Mouse (Mus musculus) heart, postnatal 10 days (tissue): ENCODE measurements at regions not wholly inside any gene's neighbourhood (a gene's known extent, or its start where the extent isn't known, plus 50 kb on each side); places are given as distances from the start of the nearest gene placed in this dataset.

Experiments
- DNase-seq, 2 experiments: peaks; one replicate each; pipeline ENCODE4 v3.0.0; 2021
- intact Hi-C: fragments of 180-260 bp; cut with DNase I; formaldehyde crosslinking; loops from one replicate; pipeline ENCODE4 v1.15.1; 2025

DNA sequence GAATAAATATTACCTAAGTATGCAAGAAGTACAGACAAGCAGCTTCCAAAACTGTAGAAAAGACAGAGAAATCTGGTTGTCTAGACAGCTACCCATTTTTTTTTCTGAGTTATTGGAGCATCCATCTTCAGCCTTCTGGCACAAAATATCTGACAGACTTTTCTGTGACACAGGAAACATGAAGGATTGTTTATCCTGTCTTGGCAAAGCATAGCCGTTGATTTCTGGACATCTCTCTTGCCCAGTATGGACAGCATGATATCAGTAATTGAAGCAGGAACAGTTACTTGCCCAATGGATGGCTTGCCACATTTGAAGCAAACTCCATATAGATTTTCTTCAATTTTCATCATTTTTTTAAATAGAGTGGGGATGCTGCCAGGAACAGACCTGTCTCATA lies 96.1 kb upstream of the Naaladl2 start:
- no peak for DNase-seq
- intact Hi-C loops: no loop called here

DNA sequence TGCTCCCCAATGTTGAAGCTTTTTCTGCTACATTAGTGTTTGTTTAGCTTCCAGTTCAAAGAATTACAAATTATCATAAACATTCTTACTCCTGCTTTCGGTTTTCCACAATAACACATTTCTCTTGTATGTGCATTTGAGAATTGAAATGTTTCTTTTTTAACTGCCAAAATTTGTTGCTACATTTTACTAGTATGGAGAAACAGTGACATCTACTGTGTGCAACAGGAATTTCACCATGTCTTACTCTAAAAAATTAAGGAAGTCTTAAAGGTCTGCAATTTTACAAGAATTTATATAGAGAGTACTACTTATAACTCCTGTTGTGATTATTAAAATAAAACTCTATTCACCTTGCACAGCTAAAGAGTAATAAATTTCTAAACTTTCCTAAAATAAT lies 76.5 kb upstream of the Naaladl2 start:
- DNase-seq: peak in 1 of 2 experiments; percentile 11
- intact Hi-C loops: no loop called here

DNA sequence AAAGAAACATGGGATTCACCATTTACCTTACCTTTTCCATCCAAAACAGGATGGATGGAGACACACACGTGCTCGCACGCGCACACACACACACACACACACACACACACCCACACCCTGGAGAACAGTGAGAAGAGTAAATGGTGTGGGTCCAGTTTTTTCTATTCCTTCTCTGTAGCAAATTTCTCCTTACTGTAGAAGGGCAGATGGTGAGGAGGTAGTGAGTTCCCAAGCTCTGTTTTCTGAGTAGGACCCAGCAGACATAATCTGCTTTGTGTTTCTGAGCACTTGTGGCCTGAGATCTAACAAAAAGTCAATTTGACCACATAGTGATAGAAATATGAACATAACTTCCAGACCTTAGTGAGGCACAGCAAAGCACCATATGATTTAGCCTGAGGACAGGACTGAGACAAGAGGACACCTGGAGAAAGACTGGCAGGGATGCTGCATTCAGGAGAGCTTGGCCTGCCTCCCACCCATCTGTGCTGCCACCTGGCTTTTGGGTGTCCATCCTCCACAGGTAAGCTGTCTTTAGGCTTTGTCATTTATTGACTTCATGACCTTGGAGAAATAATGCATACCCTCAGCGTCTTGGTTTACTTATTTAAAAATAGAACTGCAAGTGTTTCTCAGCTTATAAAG lies 64.1 kb upstream of the Naaladl2 start:
- DNase-seq: no peak
- intact Hi-C loops: no loop called here
